14 mouse cellular contexts compared by ENCODE assay signal in genomic region chr2:26062241-26062640, GRCm38 (mm10).
"Had no signal": no experiment of that assay in that cellular context is flagged by ENCODE, and none has a peak within 500 bp of the region (broad histone marks: within the 10 kb centered on the region; RNA-seq: fewer than 3 reads in every experiment).

No protein-coding gene starts in this region.

- H3K27ac ChIP-seq: kidney, embryonic 15.5 days; limb, embryonic 15.5 days; midbrain, embryonic 12.5 days had no signal

- DNase-seq: kidney, adult 2 months; kidney, postnatal 14 days; layer of hippocampus, adult 9-11 months; layer of hippocampus, postnatal 36 days; lung, embryonic 14.5 days; lung, postnatal 10 days; lung, postnatal 4 days; retina, postnatal 1 day; thymus, postnatal 36 days had no signal

- H3K4me2 ChIP-seq: kidney, embryonic 15.5 days; limb, embryonic 15.5 days; lung, embryonic 14.5 days; midbrain, embryonic 12.5 days had no signal

- H3K36me3 ChIP-seq: kidney, embryonic 15.5 days; midbrain, embryonic 12.5 days had no signal

- H3K9me3 ChIP-seq: kidney, embryonic 15.5 days; limb, embryonic 15.5 days; megakaryocyte, embryonic 14.5 days; midbrain, embryonic 12.5 days had no signal

- H3K9ac ChIP-seq: kidney, embryonic 15.5 days; limb, embryonic 15.5 days; lung, embryonic 14.5 days; midbrain, embryonic 12.5 days had no signal

- H3K27me3 ChIP-seq: kidney, embryonic 15.5 days; limb, embryonic 15.5 days; megakaryocyte, embryonic 14.5 days; midbrain, embryonic 12.5 days had no signal

- ATAC-seq: intestine, embryonic 16.5 days had no signal

- H3K4me3 ChIP-seq: kidney, embryonic 15.5 days; limb, embryonic 15.5 days; megakaryocyte, embryonic 14.5 days; midbrain, embryonic 12.5 days had no signal
